Mouse (Mus musculus): ENCODE measurements around the gene Kirrel3. TPM values are rescaled to one million over a fixed set of nuclear protein-coding genes. Genes with fewer than 3 reads are reported as not detected.
A peak's percentile ranks its signal among the peaks of the same experiment; 100 is the strongest.

Kirrel3 gene
- polyA plus RNA-seq, 1 experiment from 2014 or later = 16.1 TPM

- ATAC-seq (ENCODE audit: low FRiP score) = no peak
- no peak overlapping the region for H3K4me2 ChIP-seq (replicated peaks)
Observed at GRCm38 (mm10) chr9:34921941-34922340, 436.2 kb downstream of the Kirrel3 start.

GRCm38 (mm10) chr9:34922716-34923115 is 437.0 kb downstream of the Kirrel3 start:
- 88% methylated on average over 6 of the region's 6 CpGs for WGBS

More at GRCm38 (mm10) chr9:34921941-34922340, 436.2 kb downstream of the Kirrel3 start:
- no peak overlapping the region for H3K9ac ChIP-seq
- H3K27ac ChIP-seq = no peak overlapping the region
- 74% methylated on average over 1 of the region's 1 CpGs for WGBS
- H3K36me3 ChIP-seq = no peaks in the 10 kb centered on the region
- H3K4me3 ChIP-seq = no peak overlapping the region
- no peaks in the 10 kb centered on the region for H3K27me3 ChIP-seq
- H3K4me1 ChIP-seq = peaks cover 5% of the 10 kb centered on the region; the same call in 1 of the 2 replicates
- no peaks in the 10 kb centered on the region for H3K9me3 ChIP-seq (replicated peaks)

GRCm38 (mm10) chr9:34923134-34923931 is 437.6 kb downstream of the Kirrel3 start:
- no peak overlapping the region for H3K4me2 ChIP-seq (replicated peaks)
- H3K4me1 ChIP-seq = peaks cover 5% of the 10 kb centered on the region; the same call in 1 of the 2 replicates
- H3K36me3 ChIP-seq = no peaks in the 10 kb centered on the region
- no peak for ATAC-seq (ENCODE audit: low FRiP score)
- H3K27me3 ChIP-seq = no peaks in the 10 kb centered on the region
- H3K27ac ChIP-seq = no peak overlapping the region
- WGBS = 72% methylated on average over 14 of the region's 14 CpGs
- H3K9me3 ChIP-seq (replicated peaks) = no peaks in the 10 kb centered on the region
- no peak overlapping the region for H3K4me3 ChIP-seq
- no peak overlapping the region for H3K9ac ChIP-seq

More at GRCm38 (mm10) chr9:34922716-34923115, 437.0 kb downstream of the Kirrel3 start:
- Histone ChIP-seq H3K27ac (no peak overlapping the region), H3K4me3 (no peak overlapping the region), H3K4me1 (peaks cover 5% of the 10 kb centered on the region; the same call in 1 of the 2 replicates), H3K9ac (no peak overlapping the region), H3K4me2 (replicated peaks) (no peak overlapping the region), H3K36me3 (no peaks in the 10 kb centered on the region), H3K9me3 (replicated peaks) (no peaks in the 10 kb centered on the region), H3K27me3 (no peaks in the 10 kb centered on the region)
- ATAC-seq (ENCODE audit: low FRiP score) = no peak

GRCm38 (mm10) chr9:34925616-34926015 is 439.9 kb downstream of the Kirrel3 start:
- Histone ChIP-seq H3K4me2 (replicated peaks) (no peak overlapping the region), H3K27me3 (no peaks in the 10 kb centered on the region), H3K9me3 (replicated peaks) (no peaks in the 10 kb centered on the region), H3K27ac (no peak overlapping the region), H3K4me1 (peaks cover 5% of the 10 kb centered on the region; the same call in 1 of the 2 replicates), H3K4me3 (no peak overlapping the region), H3K36me3 (no peaks in the 10 kb centered on the region), H3K9ac (no peak overlapping the region)
- WGBS = 80% methylated on average over 5 of the region's 5 CpGs
- no peak for ATAC-seq (ENCODE audit: low FRiP score)

- Histone ChIP-seq H3K27ac (no peak overlapping the region), H3K9me3 (replicated peaks) (no peaks in the 10 kb centered on the region), H3K4me3 (no peak overlapping the region), H3K9ac (no peak overlapping the region), H3K4me1 (no peaks in the 10 kb centered on the region), H3K27me3 (no peaks in the 10 kb centered on the region), H3K4me2 (replicated peaks) (no peak overlapping the region), H3K36me3 (no peaks in the 10 kb centered on the region)
- no peak for ATAC-seq (ENCODE audit: low FRiP score)
- WGBS = 54% methylated on average over 1 of the region's 1 CpGs
Observed at GRCm38 (mm10) chr9:34930371-34930770, 444.7 kb downstream of the Kirrel3 start.

GRCm38 (mm10) chr9:34938140-34938539 is 452.4 kb downstream of the Kirrel3 start:
- Histone ChIP-seq H3K4me1 (no peaks in the 10 kb centered on the region), H3K27ac (no peak overlapping the region), H3K4me2 (replicated peaks) (no peak overlapping the region), H3K9ac (no peak overlapping the region), H3K36me3 (no peaks in the 10 kb centered on the region), H3K27me3 (no peaks in the 10 kb centered on the region), H3K9me3 (replicated peaks) (no peaks in the 10 kb centered on the region), H3K4me3 (no peak overlapping the region)
- WGBS = 85% methylated on average over 5 of the region's 5 CpGs
- ATAC-seq (ENCODE audit: low FRiP score) = no peak

- Histone ChIP-seq H3K4me3 (no peak overlapping the region), H3K4me2 (replicated peaks) (no peak overlapping the region), H3K9me3 (replicated peaks) (no peaks in the 10 kb centered on the region), H3K9ac (no peak overlapping the region), H3K4me1 (no peaks in the 10 kb centered on the region), H3K27me3 (no peaks in the 10 kb centered on the region), H3K36me3 (no peaks in the 10 kb centered on the region), H3K27ac (no peak overlapping the region)
- ATAC-seq (ENCODE audit: low FRiP score) = no peak
- WGBS = 92% methylated on average over 5 of the region's 5 CpGs
Observed at GRCm38 (mm10) chr9:34939621-34940020, 453.9 kb downstream of the Kirrel3 start.

GRCm38 (mm10) chr9:34942122-34942831 is 456.6 kb downstream of the Kirrel3 start:
- no peaks in the 10 kb centered on the region for H3K9me3 ChIP-seq (replicated peaks)
- H3K4me3 ChIP-seq = no peak overlapping the region
- H3K9ac ChIP-seq = no peak overlapping the region
- no peak overlapping the region for H3K4me2 ChIP-seq (replicated peaks)
- 78% methylated on average over 6 of the region's 6 CpGs for WGBS
- H3K36me3 ChIP-seq = no peaks in the 10 kb centered on the region
- no peak overlapping the region for H3K27ac ChIP-seq
- no peak for ATAC-seq (ENCODE audit: low FRiP score)
- no peaks in the 10 kb centered on the region for H3K27me3 ChIP-seq
- peaks cover 10% of the 10 kb centered on the region; the same call in 1 of the 2 replicates for H3K4me1 ChIP-seq

- no peak overlapping the region for H3K9ac ChIP-seq
- H3K4me3 ChIP-seq = no peak overlapping the region
- H3K9me3 ChIP-seq (replicated peaks) = no peaks in the 10 kb centered on the region
- peaks cover 13% of the 10 kb centered on the region; the same call in 1 of the 2 replicates for H3K4me1 ChIP-seq
- H3K27ac ChIP-seq = no peak overlapping the region
- H3K36me3 ChIP-seq = no peaks in the 10 kb centered on the region
- WGBS = 82% methylated on average over 7 of the region's 7 CpGs
- H3K27me3 ChIP-seq = no peaks in the 10 kb centered on the region
- no peak overlapping the region for H3K4me2 ChIP-seq (replicated peaks)
- no peak for ATAC-seq (ENCODE audit: low FRiP score)
Observed at GRCm38 (mm10) chr9:34942996-34943395, 457.3 kb downstream of the Kirrel3 start.

- no peaks in the 10 kb centered on the region for H3K9me3 ChIP-seq (replicated peaks)
- no peaks in the 10 kb centered on the region for H3K36me3 ChIP-seq
- no peak overlapping the region for H3K4me2 ChIP-seq (replicated peaks)
- no peak overlapping the region for H3K9ac ChIP-seq
- no peak overlapping the region for H3K27ac ChIP-seq
- peaks cover 13% of the 10 kb centered on the region; the same call in 1 of the 2 replicates for H3K4me1 ChIP-seq
- WGBS = 75% methylated on average over 9 of the region's 9 CpGs
- no peaks in the 10 kb centered on the region for H3K27me3 ChIP-seq
- ATAC-seq (ENCODE audit: low FRiP score) = no peak
- H3K4me3 ChIP-seq = no peak overlapping the region
Observed at GRCm38 (mm10) chr9:34945301-34945700, 459.6 kb downstream of the Kirrel3 start.

- no peaks in the 10 kb centered on the region for H3K27me3 ChIP-seq
- H3K4me2 ChIP-seq (replicated peaks) = no peak overlapping the region
- H3K9me3 ChIP-seq (replicated peaks) = no peaks in the 10 kb centered on the region
- H3K4me3 ChIP-seq = no peak overlapping the region
- no peaks in the 10 kb centered on the region for H3K36me3 ChIP-seq
- peak; percentile 58 for ATAC-seq (ENCODE audit: low FRiP score)
- no peak overlapping the region for H3K27ac ChIP-seq
- 15% methylated on average over 6 of the region's 6 CpGs for WGBS
- no peak overlapping the region for H3K9ac ChIP-seq
- H3K4me1 ChIP-seq = peaks cover 13% of the 10 kb centered on the region; the same call in 1 of the 2 replicates
Observed at GRCm38 (mm10) chr9:34947258-34947657, 461.6 kb downstream of the Kirrel3 start.

- Histone ChIP-seq H3K9ac (no peak overlapping the region), H3K4me1 (peaks cover 13% of the 10 kb centered on the region; the same call in 1 of the 2 replicates), H3K27me3 (no peaks in the 10 kb centered on the region), H3K4me3 (no peak overlapping the region), H3K27ac (no peak overlapping the region), H3K9me3 (replicated peaks) (no peaks in the 10 kb centered on the region), H3K4me2 (replicated peaks) (no peak overlapping the region), H3K36me3 (no peaks in the 10 kb centered on the region)
- ATAC-seq (ENCODE audit: low FRiP score) = no peak
Observed at GRCm38 (mm10) chr9:34947717-34948116, 462.0 kb downstream of the Kirrel3 start.
